ENCODE assay signal across 9 mouse cellular contexts in genomic region chr1:74025651-74026226, GRCm38 (mm10).
DNase-seq lines count a peak whose midpoint lies in the region; TF ChIP-seq lines count a peak whose summit lies in the region.
"Had no signal": no experiment of that assay in that cellular context is flagged by ENCODE, and none has a peak within 500 bp of the region (broad histone marks: within the 10 kb centered on the region; RNA-seq: fewer than 3 reads in every experiment).

No protein-coding gene starts in this region.

- H3K36me3 ChIP-seq in kidney, adult 2 months (ENCODE audit: control insufficient read depth, insufficient read depth, low read length): no peaks in the 10 kb centered on the region
- H3K36me3 ChIP-seq: G1E had no signal

- no peaks in the 10 kb centered on the region for H3K27me3 ChIP-seq in kidney, adult 2 months (replicated peaks; ENCODE audit: control insufficient read depth, insufficient read depth, low read length)

- TF ChIP-seq POLR2A in kidney, adult 2 months (IDR thresholded peaks at IDR 0.05; ENCODE audit: low read depth, low read length): no peak

- H3K4me1 ChIP-seq in kidney, adult 2 months (ENCODE audit: control insufficient read depth, insufficient read depth, low read length): peaks cover 91% of the 10 kb centered on the region

- WGBS in kidney, adult 2 months: 8% methylated on average over 4 of the region's 4 CpGs

- H3K4me3 ChIP-seq in kidney, adult 2 months (ENCODE audit: insufficient read depth, low read depth, low read length): no peak overlapping the region

- peak; percentile 69 for DNase-seq in kidney, adult 2 months
- no peak for DNase-seq in kidney, adult 18-20 months
- DNase-seq in adrenal gland, postnatal 10 days: peak; percentile 70
- DNase-seq in adrenal gland, postnatal 36 days: peak; percentile 50 to 77
- DNase-seq in kidney, postnatal 36 days: peak; percentile 77 to 79
- DNase-seq in ovary, postnatal 14 days (ENCODE audit: low spot score): no peak
- DNase-seq in cerebellum, adult 11 months: no peak

- no peak for TF ChIP-seq CTCF in kidney, adult 2 months (conservative IDR thresholded peaks at IDR 0.05; ENCODE audit: insufficient read depth, insufficient read length, low read depth, low read length)

- H3K27ac ChIP-seq in kidney, adult 2 months (ENCODE audit: insufficient read depth, low read depth, low read length): peak overlapping the region; percentile 93
- H3K27ac ChIP-seq: liver, embryonic 14.5 days had no signal

Comparison
In these comparisons a context has a peak if more than half of its experiments do, and no peak if none do; other contexts are left out.
1. DNase-seq: peak in kidney, adult 2 months (single experiment), adrenal gland, postnatal 10 days (single experiment), adrenal gland, postnatal 36 days (2 of 2) and kidney, postnatal 36 days (2 of 2); none in kidney, adult 18-20 months (single experiment), ovary, postnatal 14 days (single experiment) and cerebellum, adult 11 months (single experiment).